Mouse (Mus musculus) embryo, embryonic 10.5 days (tissue): ENCODE measurements around the gene Cd59b.
A peak's percentile ranks its signal among the peaks of the same experiment; 100 is the strongest.

Source experiments
- DNase-seq: peaks from one replicate; pipeline ENCODE4 v3.0.0-alpha.2; 2015; ENCODE audit warnings: low spot score

The Cd59b gene

GRCm38 (mm10) chr2:104119097-104119496, 49.4 kb downstream of the Cd59b start:
- no peak for DNase-seq

- no peak for DNase-seq
Observed at GRCm38 (mm10) chr2:104120312-104120711, 50.7 kb downstream of the Cd59b start.

GRCm38 (mm10) chr2:104121681-104122504, 52.2 kb downstream of the Cd59b start:
- DNase-seq: no peak

GRCm38 (mm10) chr2:104122505-104123378, 53.1 kb downstream of the Cd59b start, which contains the start of gene A930018P22Rik:
A930018P22Rik (plus strand) TSS chr2:104122769.
- DNase-seq: peak; percentile 97

GRCm38 (mm10) chr2:104123540-104123939, 53.9 kb downstream of the Cd59b start:
- DNase-seq: no peak

- DNase-seq: no peak
Observed at GRCm38 (mm10) chr2:104124071-104124470, 54.4 kb downstream of the Cd59b start.

- no peak for DNase-seq
Observed at GRCm38 (mm10) chr2:104128803-104129531, 59.3 kb downstream of the Cd59b start.

GRCm38 (mm10) chr2:104130165-104130564, 60.5 kb downstream of the Cd59b start:
- no peak for DNase-seq

GRCm38 (mm10) chr2:104130969-104131368, 61.3 kb downstream of the Cd59b start:
- peak; percentile 50 for DNase-seq

GRCm38 (mm10) chr2:104132266-104132859, 62.7 kb downstream of the Cd59b start:
- no peak for DNase-seq

GRCm38 (mm10) chr2:104133042-104133810, 63.6 kb downstream of the Cd59b start:
- DNase-seq: no peak

GRCm38 (mm10) chr2:104134150-104135056, 64.8 kb downstream of the Cd59b start:
- DNase-seq: peak; percentile 91

- no peak for DNase-seq
Observed at GRCm38 (mm10) chr2:104135920-104136319, 66.3 kb downstream of the Cd59b start.
